In the genomic region with DNA sequence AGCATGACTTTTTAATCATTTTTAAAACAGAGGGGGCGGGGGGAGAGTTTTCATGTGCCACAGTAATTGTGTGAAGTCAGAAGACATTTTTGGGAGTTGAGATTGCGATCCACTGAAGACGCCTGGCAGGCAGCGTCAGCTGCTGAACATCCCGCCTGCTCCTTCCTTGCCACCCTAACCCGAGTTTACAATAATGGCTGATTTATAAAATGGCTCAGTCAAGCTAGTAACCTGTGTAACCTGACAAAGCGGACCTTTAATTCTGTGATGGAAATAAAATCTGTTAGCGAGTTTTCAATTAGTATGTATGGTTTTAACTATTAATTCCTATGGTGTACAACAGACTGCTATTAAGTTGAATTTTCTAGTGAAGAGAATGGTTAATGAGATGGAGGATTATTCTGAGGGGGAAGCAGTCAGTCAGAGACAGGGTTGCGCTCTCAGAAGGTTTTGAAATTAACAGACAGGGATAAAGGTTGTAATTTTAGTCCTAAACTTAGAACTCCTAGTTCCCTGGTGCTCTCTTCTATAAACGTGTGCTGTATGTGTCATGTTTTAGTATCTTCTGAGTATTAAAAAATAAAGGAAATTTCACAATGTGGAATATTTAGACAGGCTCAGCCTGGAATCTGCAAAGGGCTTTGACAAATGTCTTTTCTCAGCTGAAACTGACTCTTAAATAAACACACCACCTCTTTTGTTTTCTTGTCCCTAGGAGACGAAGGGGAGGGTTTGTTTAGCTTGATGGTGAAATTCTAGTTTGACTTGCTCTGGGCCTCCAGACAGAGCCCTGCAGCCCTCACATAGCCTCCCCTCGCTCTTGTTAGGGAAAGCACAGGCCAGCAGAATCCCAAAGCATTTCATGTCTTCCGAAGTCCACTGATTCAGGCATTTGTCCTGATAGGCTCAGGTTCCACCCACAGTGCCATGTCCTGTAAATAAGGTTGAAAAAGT, we compare ENCODE assay signal across 8 mouse cellular contexts. TPM values are rescaled to one million over a fixed set of nuclear protein-coding genes. Genes with fewer than 3 reads are reported as not detected.
A peak's percentile ranks its signal among the peaks of the same experiment; 100 is the strongest.
DNase-seq lines count a peak whose midpoint lies in the region; ATAC-seq and TF ChIP-seq lines count a peak whose summit lies in the region.

No protein-coding gene starts in this region.

- H3K27me3 ChIP-seq in heart, embryonic 11.5 days (ENCODE audit: control insufficient read depth, insufficient read depth, low read length) = no peaks in the 10 kb centered on the region
- H3K27me3 ChIP-seq in midbrain, embryonic 14.5 days (ENCODE audit: control insufficient read depth, insufficient read depth, low read length) = no peaks in the 10 kb centered on the region
- H3K27me3 ChIP-seq in thymus, adult 2 months (ENCODE audit: control insufficient read depth, insufficient read depth, low read length) = no peaks in the 10 kb centered on the region

- DNase-seq in heart, postnatal 25 days (ENCODE audit: low spot score) = no peak
- peak; percentile 25 for DNase-seq in embryo, embryonic 11 days
- DNase-seq in kidney, postnatal 14 days = peak; percentile 41
- peak; percentile 14 for DNase-seq in midbrain, embryonic 14.5 days
- DNase-seq in thymus, adult 2 months = no peak
- DNase-seq in gastrocnemius, postnatal 4 days (ENCODE audit: low spot score in 2 of 2) = no peak
- no peak for DNase-seq in thymus, postnatal 0 days (ENCODE audit: low spot score)

- no peak for TF ChIP-seq CTCF in thymus, adult 2 months (IDR thresholded peaks at IDR 0.05; ENCODE audit: borderline replicate concordance, control insufficient read depth, extremely low read depth, insufficient read depth, low read length, poor library complexity)

- no peak for TF ChIP-seq POLR2A in thymus, adult 2 months (IDR thresholded peaks at IDR 0.05; ENCODE audit: control insufficient read depth, extremely low read depth, insufficient read depth, low read length, poor library complexity)

- H3K4me2 ChIP-seq in heart, embryonic 11.5 days = no peak overlapping the region
- no peak overlapping the region for H3K4me2 ChIP-seq in midbrain, embryonic 14.5 days (ENCODE audit: low read length)

- intact Hi-C loops in heart, postnatal 25 days (cut with DNase I) = no loop called here

- H3K4me1 ChIP-seq in heart, embryonic 11.5 days (ENCODE audit: control insufficient read depth, insufficient read depth, low read length) = 0 out of 2 replicates have a peak, but pooled peaks cover 5% of the 10 kb centered on the region
- H3K4me1 ChIP-seq in midbrain, embryonic 14.5 days (ENCODE audit: control insufficient read depth, insufficient read depth, low read length) = no peaks in the 10 kb centered on the region
- no peaks in the 10 kb centered on the region; the same call in 1 of the 2 replicates for H3K4me1 ChIP-seq in thymus, adult 2 months (replicated peaks; ENCODE audit: control insufficient read depth, insufficient read depth, low read length)

- no peaks in the 10 kb centered on the region for H3K9me3 ChIP-seq in heart, embryonic 11.5 days (replicated peaks; ENCODE audit: control insufficient read depth, low read length)
- no peaks in the 10 kb centered on the region for H3K9me3 ChIP-seq in midbrain, embryonic 14.5 days (ENCODE audit: control insufficient read depth, low read length)

- peak overlapping the region; percentile 54; the same call in 1 of the 2 replicates for H3K27ac ChIP-seq in heart, embryonic 11.5 days (ENCODE audit: low read depth, low read length)
- peak overlapping the region; percentile 28; the same call in 1 of the 2 replicates for H3K27ac ChIP-seq in midbrain, embryonic 14.5 days (replicated peaks; ENCODE audit: low read depth, low read length)
- H3K27ac ChIP-seq in thymus, adult 2 months (ENCODE audit: control insufficient read depth, insufficient read depth, low read length) = no peak overlapping the region

- H3K4me3 ChIP-seq in heart, embryonic 11.5 days (ENCODE audit: low read depth, low read length) = no peak overlapping the region
- no peak overlapping the region for H3K4me3 ChIP-seq in midbrain, embryonic 14.5 days (replicated peaks; ENCODE audit: low read depth, low read length)
- no peak overlapping the region for H3K4me3 ChIP-seq in thymus, adult 2 months (ENCODE audit: control insufficient read depth, insufficient read depth, low read length)

- 70% methylated on average over 13 of the region's 13 CpGs for WGBS in heart, embryonic 11.5 days (ENCODE audit: insufficient replicate concordance)
- WGBS in midbrain, embryonic 14.5 days = 84% methylated on average over 13 of the region's 13 CpGs
- WGBS in thymus, adult 2 months = 97% methylated on average over 13 of the region's 13 CpGs

- ATAC-seq in heart, embryonic 11.5 days (replicated peaks; ENCODE audit: insufficient number of reproducible peaks, low FRiP score, low TSS enrichment) = no peak
- ATAC-seq in midbrain, embryonic 14.5 days (ENCODE audit: low FRiP score, low TSS enrichment) = no peak

- H3K36me3 ChIP-seq in heart, embryonic 11.5 days (ENCODE audit: control insufficient read depth, insufficient read depth, low read length) = peaks cover 10% of the 10 kb centered on the region
- H3K36me3 ChIP-seq in midbrain, embryonic 14.5 days (ENCODE audit: control insufficient read depth, insufficient read depth, low read length) = peaks cover 43% of the 10 kb centered on the region
- H3K36me3 ChIP-seq in thymus, adult 2 months (ENCODE audit: control insufficient read depth, insufficient read depth, low read length) = peaks cover 39% of the 10 kb centered on the region

- H3K9ac ChIP-seq in heart, embryonic 11.5 days (ENCODE audit: low read depth, low read length) = no peak overlapping the region
- H3K9ac ChIP-seq in midbrain, embryonic 14.5 days (replicated peaks; ENCODE audit: low read length) = 0 out of 2 replicates have a peak overlapping the region, but pooled peaks have one; percentile 16

RNA-seq across cellular contexts. Expression of a gene that starts 51.6 kb away (rescaled TPM):
- polyA plus RNA-seq in heart, embryonic 11.5 days (2014; fragmentation: Nextera tagmentation; extraction: Ambion mirVana) = 16.3 and 19.5 TPM in 2 replicates
- total RNA-seq in heart, postnatal 25 days (2021) = 10 to 100 TPM; 10.4 to 11.0 TPM
- polyA plus RNA-seq in midbrain, embryonic 14.5 days (2014; fragmentation: Nextera tagmentation; extraction: Ambion mirVana) = 13.9 and 25.5 TPM in 2 replicates
- polyA plus RNA-seq in thymus, adult 2 months (2012; rRNA removed) = 37.9 and 41.5 TPM in 2 replicates
- 10 to 100 TPM; 19.6 to 21.6 TPM for total RNA-seq in gastrocnemius, postnatal 4 days (2021)
- polyA plus RNA-seq in thymus, postnatal 0 days (2015; fragmentation: Nextera tagmentation; extraction: Ambion mirVana) = 10.8 and 12.2 TPM in 2 replicates

RNA-seq across cellular contexts. Expression of a gene that starts 56.8 kb away (rescaled TPM):
- 68.1 and 83.7 TPM in 2 replicates for polyA plus RNA-seq in heart, embryonic 11.5 days (2014; fragmentation: Nextera tagmentation; extraction: Ambion mirVana)
- 10 to 100 TPM; 63.3 to 73.1 TPM for total RNA-seq in heart, postnatal 25 days (2021)
- 57.9 and 68.7 TPM in 2 replicates for polyA plus RNA-seq in midbrain, embryonic 14.5 days (2014; fragmentation: Nextera tagmentation; extraction: Ambion mirVana)
- 19.4 and 23.3 TPM in 2 replicates for polyA plus RNA-seq in thymus, adult 2 months (2012; rRNA removed)
- 100 to 1,000 TPM; 103 to 106 TPM for total RNA-seq in gastrocnemius, postnatal 4 days (2021)
- polyA plus RNA-seq in thymus, postnatal 0 days (2015; fragmentation: Nextera tagmentation; extraction: Ambion mirVana) = 48.7 and 50.6 TPM in 2 replicates

Comparison
In these comparisons a context has a peak if more than half of its experiments do, and no peak if none do; other contexts are left out.
1. DNase-seq: peak in embryo, embryonic 11 days (single experiment), kidney, postnatal 14 days (single experiment) and midbrain, embryonic 14.5 days (single experiment); none in heart, postnatal 25 days (single experiment), thymus, adult 2 months (single experiment), gastrocnemius, postnatal 4 days (0 of 2) and thymus, postnatal 0 days (single experiment).